Mouse (Mus musculus): ENCODE results near the gene Mtmr1.
"Not testable (repeated sequence)": the region's sequence is repeated elsewhere in the genome, so short reads cannot be mapped to it uniquely, and the experiment has no call there.

DNA sequence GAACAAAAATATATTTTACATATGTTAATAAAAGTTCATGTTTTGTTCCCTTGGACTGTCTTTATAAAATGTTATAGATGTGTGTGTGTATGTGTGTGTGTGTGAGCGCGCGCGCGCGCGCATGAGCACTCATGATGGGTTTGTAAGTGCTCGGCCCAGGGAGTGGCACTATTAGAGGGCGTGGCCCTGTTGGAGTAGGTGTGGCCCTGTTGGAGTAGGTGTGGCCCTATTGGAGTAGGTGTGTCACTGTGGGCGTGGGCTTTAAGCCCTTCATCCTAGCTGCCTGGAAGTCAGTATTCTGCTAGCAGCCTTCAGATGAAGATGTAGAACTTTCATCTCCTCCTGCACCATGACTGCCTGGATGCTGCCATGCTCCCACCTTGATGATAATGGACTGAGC lies 2.8 kb upstream of the Mtmr1 start:
- TF ChIP-seq CTCF (IDR thresholded peaks at IDR 0.05; ENCODE audit: control insufficient read depth, insufficient read depth, insufficient replicate concordance, low read depth, low read length); POLR2A (IDR thresholded peaks at IDR 0.05; ENCODE audit: control insufficient read depth, low read depth, low read length): not testable (repeated sequence)

All from testis, adult 2 months (tissue).